Mouse (Mus musculus) cerebellum, adult 18-20 months (tissue): ENCODE measurements around the gene Rpl18a.

ENCODE experiments used
- DNase-seq, 2 experiments: peaks; one replicate each; pipeline ENCODE4 v3.0.0; 2021

Rpl18a gene

GRCm38 (mm10) chr8:70879500-70879899, 17.7 kb downstream of the Rpl18a start:
- peak; percentile 55 to 63 for DNase-seq

DNA sequence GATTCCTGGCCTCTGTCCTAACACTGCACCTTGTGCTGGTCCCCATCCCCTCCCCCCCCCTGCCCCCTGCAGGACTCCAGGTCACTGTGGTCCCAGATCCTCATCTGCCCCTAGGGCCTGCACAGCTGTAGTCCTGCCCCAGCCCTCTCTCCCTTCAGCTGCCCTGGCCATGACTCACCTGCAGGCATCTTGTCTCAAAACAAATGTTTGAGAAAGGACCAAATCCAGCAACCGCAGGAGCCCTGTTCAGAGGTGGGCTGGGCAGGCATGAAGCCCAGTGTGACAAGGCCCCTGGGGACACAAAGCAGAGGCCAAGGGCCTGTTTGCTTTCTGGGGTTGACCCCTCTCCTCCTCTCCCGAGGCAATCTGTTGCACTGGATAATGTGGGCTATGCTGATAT, 19.0 kb downstream of the Rpl18a start:
- DNase-seq, result no peak

GRCm38 (mm10) chr8:70876382-70876781, 20.8 kb downstream of the Rpl18a start:
- no peak for DNase-seq

- DNase-seq, result no peak
These were observed 22.8 kb downstream of the Rpl18a start for GRCm38 (mm10) chr8:70874441-70874840.

- DNase-seq, result peak; percentile 92 to 97
These were observed 23.7 kb downstream of the Rpl18a start, which contains the start of gene Ccdc124 for GRCm38 (mm10) chr8:70873364-70873985. TSS of gene Ccdc124 (minus strand) at chr8:70873935.

- DNase-seq, result no peak
These were observed 24.4 kb downstream of the Rpl18a start for GRCm38 (mm10) chr8:70872643-70873363.

DNA sequence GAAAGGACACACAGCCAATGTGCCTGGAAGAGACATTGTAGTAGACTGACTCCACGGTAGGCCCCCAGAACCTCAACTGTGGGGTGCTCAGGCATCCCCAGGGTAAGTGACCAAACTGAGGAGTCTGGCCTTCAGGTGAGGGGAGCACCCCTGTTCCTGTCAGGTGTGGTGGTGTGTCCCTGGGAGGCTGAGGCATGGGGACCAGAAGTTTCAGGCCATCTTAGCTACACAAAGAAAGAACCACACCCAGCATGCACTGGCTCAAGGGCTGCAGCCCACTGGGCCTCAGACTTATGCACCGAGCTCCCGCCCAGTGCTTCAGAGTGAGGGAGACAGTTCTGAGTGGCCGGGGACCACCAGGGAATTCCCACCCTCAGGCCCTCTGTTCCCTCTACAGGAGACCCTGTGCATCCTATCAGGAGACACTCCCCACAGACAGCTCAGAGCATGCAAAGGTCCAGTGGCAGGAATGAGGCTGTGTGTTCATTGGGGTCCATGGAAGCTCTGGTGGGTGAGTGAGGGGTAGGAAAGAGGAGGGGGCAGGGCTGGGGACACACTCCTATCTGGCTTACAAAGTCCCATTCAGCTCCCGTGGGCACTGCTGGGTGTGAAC, 25.9 kb downstream of the Rpl18a start:
- DNase-seq, result peak in 1 of 2 experiments; percentile 7

- DNase-seq, result peak; percentile 71 to 73
These were observed 27.6 kb downstream of the Rpl18a start for GRCm38 (mm10) chr8:70869601-70870041.

DNA sequence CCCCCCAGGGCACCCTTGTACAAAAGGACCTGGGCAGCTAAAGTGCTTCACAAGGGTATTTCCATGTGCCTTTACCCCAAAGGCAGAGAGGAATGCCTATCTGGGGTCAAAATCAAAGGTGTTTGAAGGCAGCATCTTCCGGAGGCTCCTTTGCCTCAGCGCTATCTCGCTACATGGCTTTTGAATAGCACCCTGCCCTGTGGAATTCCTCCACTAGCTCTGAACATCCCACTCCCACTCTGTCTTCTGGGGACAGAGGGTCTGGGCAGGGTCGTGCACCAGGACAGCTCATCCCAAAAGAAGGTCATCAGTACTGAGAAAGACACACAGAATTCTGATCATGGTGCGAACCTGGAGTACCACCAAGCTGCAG, 28.0 kb downstream of the Rpl18a start:
- no peak for DNase-seq

GRCm38 (mm10) chr8:70868559-70869198, 28.5 kb downstream of the Rpl18a start:
- DNase-seq, result no peak

GRCm38 (mm10) chr8:70866566-70866965, 30.6 kb downstream of the Rpl18a start:
- peak in 1 of 2 experiments; percentile 13 for DNase-seq

GRCm38 (mm10) chr8:70866001-70866520, 31.2 kb downstream of the Rpl18a start:
- peak in 1 of 2 experiments; percentile 28 for DNase-seq

DNA sequence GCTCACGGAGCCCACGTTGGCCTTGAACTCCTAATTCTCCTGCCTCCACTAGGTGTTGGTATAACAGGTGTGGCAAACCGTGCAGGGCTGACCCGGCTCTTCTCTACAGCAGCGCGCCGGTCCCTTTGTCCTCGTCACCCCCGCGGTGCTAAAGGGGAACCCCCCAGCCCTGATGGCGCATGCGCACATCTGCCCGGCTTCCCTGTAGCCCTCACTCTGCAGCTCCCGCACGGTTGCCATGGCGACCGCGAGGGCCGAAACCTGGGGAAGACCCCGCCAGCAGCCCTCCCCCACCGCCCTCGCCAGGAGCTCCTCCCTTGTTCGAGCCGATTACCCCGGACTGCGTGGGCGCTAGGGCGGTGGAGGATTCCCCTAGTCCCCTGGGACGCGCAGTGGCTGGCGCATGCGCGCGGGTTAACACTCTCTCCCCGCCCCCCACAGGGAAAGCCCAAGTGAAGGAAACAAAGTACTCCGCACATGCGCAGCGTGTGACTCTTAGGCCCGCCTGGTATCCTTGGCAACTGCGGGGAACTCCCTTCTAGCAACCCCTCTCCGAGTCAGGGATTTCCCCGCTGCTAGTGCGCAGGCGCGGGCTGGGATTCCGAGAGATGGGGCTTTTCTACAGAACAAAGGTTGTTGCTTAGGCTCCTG, 31.7 kb downstream of the Rpl18a start:
- peak; percentile 97 to 99 for DNase-seq

DNA sequence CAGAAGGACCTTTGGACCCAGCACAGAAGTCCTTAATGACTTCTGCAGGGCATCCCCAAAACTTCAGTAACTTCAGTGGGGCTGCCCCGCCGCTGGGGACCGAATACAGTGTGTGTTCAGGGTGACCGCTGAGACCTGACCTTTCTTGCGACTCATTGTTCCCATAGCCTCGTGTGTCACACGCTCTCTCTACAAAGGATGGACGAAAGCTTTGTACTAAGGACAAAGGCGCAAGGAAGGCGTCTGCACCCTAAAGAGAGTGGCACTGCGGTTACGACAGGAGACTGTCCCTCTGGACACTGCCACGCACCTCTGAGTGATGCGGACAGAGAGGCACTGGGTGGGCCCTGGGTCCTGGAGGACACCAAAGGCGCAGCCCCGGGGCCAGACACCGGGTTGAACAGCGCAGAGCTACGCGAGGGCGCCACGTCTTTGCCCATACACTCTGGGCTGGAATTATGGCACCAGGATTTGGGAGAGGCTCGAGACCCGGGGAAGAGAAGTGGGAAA, 32.4 kb downstream of the Rpl18a start:
- peak in 1 of 2 experiments; percentile 58 for DNase-seq

- DNase-seq, result peak in 1 of 2 experiments; percentile 48
These were observed 33.1 kb downstream of the Rpl18a start for GRCm38 (mm10) chr8:70863956-70864711.

DNA sequence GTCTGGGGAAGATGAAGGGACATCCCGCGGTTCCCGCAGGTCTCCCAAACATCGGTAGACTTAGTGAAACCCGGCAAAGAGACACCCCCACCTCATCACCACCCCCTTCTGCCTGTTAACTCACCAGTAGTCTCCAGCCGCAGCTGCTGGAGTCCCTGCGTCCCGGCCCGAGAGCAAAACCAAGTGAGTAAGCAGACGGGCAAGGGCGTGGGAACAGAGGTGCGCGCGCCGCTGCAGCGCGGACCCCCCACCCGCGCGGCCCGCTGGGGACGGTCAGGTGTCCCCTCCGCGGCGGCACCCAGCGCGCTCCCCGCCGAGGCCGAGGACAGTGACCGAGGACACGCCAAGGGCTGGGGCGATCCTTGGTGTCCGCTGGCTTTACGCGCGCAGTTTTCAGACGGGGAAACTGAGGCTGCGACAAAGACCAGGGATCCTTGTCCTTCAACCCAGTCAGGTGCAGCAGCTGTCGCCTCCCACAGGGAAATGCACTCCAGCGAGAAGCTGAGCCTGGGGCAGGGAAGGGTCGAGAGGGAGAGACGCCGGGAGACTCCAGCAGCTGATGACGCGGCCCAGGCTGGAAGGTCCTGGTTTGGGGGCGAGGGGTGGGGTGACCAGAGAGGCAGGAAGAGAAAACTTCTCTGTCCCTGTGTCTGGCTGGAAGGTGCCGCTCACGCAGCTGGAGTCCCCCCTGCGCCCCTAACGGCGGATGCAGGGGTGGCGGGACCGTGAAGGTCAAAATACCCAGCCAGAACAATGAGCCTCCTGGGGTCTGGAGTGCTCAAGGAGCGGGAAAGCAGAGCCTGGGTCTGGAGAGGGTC, 34.2 kb downstream of the Rpl18a start, which contains the start of gene Kcnn1:
Kcnn1 (minus strand) TSS at position 435 of the 818 bp plus-strand sequence.
- peak in 1 of 2 experiments; percentile 21 for DNase-seq

GRCm38 (mm10) chr8:70857516-70857915, 39.7 kb downstream of the Rpl18a start:
- no peak for DNase-seq

- DNase-seq, result peak; percentile 84 to 88
These were observed 40.5 kb downstream of the Rpl18a start for GRCm38 (mm10) chr8:70856541-70857197.

DNA sequence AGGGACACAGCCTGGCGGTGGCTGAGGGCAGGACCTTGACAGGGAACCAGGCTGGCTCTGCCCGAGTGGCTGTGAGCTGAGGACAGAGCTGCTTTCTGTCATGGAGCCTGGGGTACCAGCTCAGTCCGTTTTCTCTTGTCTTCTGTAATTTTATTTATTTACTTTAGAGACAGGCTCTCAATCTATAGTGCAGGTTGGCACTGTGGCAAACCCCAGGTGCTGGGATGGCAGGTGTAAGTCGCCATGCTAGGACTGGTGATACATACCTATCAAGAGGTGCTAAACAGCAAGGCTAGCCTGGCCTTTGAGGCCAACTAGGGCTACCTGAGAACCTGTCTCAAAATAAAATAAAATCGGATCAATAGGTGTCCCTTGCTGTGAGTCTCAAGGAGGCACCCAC, 41.2 kb downstream of the Rpl18a start:
- no peak for DNase-seq

DNA sequence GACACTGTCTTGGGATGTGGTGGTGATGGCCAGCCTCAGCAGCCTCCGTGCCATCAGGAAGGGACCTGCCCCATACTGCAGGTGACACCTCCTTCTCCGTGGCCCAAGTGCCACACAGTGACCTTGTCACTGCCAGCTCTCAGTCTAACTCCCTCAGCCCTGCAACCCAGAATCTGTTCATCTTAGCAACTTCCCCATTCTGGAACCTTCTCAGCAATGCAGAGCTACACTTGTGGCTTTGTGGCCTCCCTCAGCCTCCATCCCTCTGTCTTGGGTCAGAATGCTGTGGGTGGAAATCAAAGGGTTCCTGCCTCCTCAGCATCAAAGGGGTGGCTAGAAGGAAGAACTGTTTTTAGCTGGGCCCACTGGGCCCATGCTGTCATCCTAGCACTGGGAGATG, 43.3 kb downstream of the Rpl18a start:
- DNase-seq, result no peak
